Mouse (Mus musculus) lung, embryonic 14.5 days (tissue): ENCODE results near the gene Emc3. TPM values are rescaled to one million over a fixed set of nuclear protein-coding genes. Genes with fewer than 3 reads are reported as not detected.

ENCODE experiments used
- ATAC-seq: fragments of 200-750 bp; cut with Nextera tagmentation; 2 replicates; pipeline ENCODE4 v1.8.0; 2017; ENCODE audit warnings: mild to moderate bottlenecking, moderate TSS enrichment, moderate library complexity; ENCODE audit not compliant: insufficient read depth
- DNase-seq: peaks from one replicate; pipeline ENCODE4 v3.0.0-alpha.2; 2015
- H3K27ac ChIP-seq: fragments of 300-500 bp; sonication (generic); 2 replicates; pipeline ENCODE4 v1.5.1; 2014; ENCODE audit warnings: low read depth, mild to moderate bottlenecking, moderate library complexity
- H3K27me3 ChIP-seq: fragments of 300-500 bp; sonication (generic); 2 replicates; pipeline ENCODE4 v1.6.1; 2014; ENCODE audit warnings: low read length, control low read depth; ENCODE audit not compliant: insufficient read depth
- H3K36me3 ChIP-seq: fragments of 300-500 bp; sonication (generic); 2 replicates; pipeline ENCODE4 v1.6.1; 2014; ENCODE audit warnings: control low read depth; ENCODE audit not compliant: insufficient read depth
- H3K4me1 ChIP-seq: fragments of 300-500 bp; sonication (generic); 2 replicates; pipeline ENCODE4 v1.6.1; 2014; ENCODE audit warnings: antibody characterized with exemption, control low read depth; ENCODE audit not compliant: insufficient read depth
- H3K4me2 ChIP-seq: fragments of 300-500 bp; sonication (generic); 2 replicates; pipeline ENCODE4 v1.6.1; 2014; ENCODE audit warnings: mild to moderate bottlenecking
- H3K4me3 ChIP-seq: fragments of 300-500 bp; sonication (generic); 2 replicates; pipeline ENCODE4 v1.5.1; 2014; ENCODE audit warnings: low read depth, low read length
- H3K9ac ChIP-seq: fragments of 300-500 bp; sonication (generic); 2 replicates; pipeline ENCODE4 v1.6.1; 2014
- H3K9me3 ChIP-seq: fragments of 300-500 bp; sonication (generic); 2 replicates; pipeline ENCODE4 v1.6.1; 2016; ENCODE audit warnings: low read depth, low read length, control low read depth
- CTCF ChIP-seq: IDR thresholded peaks from 2 replicates; pipeline ENCODE4 v1.5.1; 2016; ENCODE audit warnings: antibody characterized with exemption, low read depth
- WGBS: fragments of 180-500 bp; shearing (Covaris S2); extraction: QIAGEN DNeasy Blood & Tissue Kit; methylation state at CpG from one replicate; pipeline ENCODE4 v1.1.7; 2014; 5-methylcytosine and 5-hydroxymethylcytosine counted together
- polyA plus RNA-seq: library from polyadenylated mRNA; unstranded; fragments of >200 nt; fragmentation: Nextera tagmentation; extraction: Ambion mirVana; gene quantifications from 2 replicates; pipeline ENCODE4 v1.2.1, GENCODE M21; 2014

Emc3 gene
- polyA plus RNA-seq, 1 experiment from 2014 or later = 92.8 TPM

DNA sequence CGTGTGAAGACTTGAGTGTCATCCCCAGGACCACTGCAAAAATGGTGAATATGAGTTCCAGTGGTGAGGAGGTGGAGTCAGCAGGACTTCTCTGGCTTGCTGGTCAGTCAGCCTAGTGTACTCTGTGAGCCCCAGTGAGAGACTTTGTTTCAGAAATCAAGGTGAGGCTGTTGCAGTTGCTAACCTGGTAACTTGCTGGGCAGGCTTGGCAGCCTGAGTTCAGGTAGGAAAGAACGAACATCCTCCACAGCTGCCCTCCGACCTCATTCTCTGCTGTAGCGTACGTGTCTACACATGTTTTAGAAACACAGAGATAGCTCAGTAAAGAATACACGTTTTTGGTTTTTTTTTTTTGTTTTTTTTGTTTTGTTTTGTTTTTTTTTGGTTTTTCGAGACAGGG lies 3.4 kb upstream of the Emc3 start:
- WGBS = 83% methylated on average over 7 of the region's 7 CpGs

DNA sequence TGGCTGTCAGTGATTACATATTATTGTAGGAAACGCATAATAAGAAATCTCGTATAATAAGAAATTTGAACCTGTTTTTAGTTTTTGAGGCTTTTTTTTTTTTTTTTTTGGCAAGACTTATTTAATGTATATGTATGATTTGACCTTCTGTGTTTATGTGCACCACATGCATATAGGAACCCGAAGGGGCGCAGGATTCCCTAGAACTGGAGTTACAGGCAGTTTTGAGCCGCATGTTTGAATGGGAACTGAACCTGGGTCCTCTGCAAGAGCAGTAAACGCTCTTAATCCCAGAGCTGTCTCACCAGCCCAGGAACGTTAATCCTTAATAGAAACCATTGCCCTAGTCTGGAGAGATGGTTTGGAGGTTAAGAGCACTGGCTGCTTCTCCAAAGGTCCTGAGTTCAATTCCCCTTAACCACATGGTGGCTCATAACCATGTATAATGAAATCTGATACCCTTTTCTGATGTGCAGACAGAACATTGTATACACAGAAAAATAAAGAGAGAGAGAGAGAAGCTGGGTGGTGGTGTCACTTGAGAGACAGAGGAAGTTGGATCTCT lies 470 bp upstream of the Emc3 start:
- WGBS = 8% methylated on average over 7 of the region's 7 CpGs
- ATAC-seq = no peak
- 0 out of 2 replicates have a peak overlapping the region, but pooled peaks have one; percentile 69 for H3K27ac ChIP-seq

More for the DNA sequence above, 3.4 kb upstream of the Emc3 start:
- H3K27ac ChIP-seq = no peak overlapping the region
- ATAC-seq = no peak
- peaks cover 25% of the 10 kb centered on the region for H3K36me3 ChIP-seq
- no peaks in the 10 kb centered on the region for H3K9me3 ChIP-seq
- no peak overlapping the region for H3K4me3 ChIP-seq
- no peak overlapping the region for H3K4me2 ChIP-seq
- no peaks in the 10 kb centered on the region; the same call in 1 of the 2 replicates for H3K4me1 ChIP-seq
- DNase-seq = no peak
- no peaks in the 10 kb centered on the region for H3K27me3 ChIP-seq
- no peak overlapping the region for H3K9ac ChIP-seq
- no peak for TF ChIP-seq CTCF

GRCm38 (mm10) chr6:113523420-113523819 lies 8.0 kb downstream of the Emc3 start:
- DNase-seq = no peak
- H3K27me3 ChIP-seq = no peaks in the 10 kb centered on the region
- peaks cover 42% of the 10 kb centered on the region for H3K36me3 ChIP-seq
- TF ChIP-seq CTCF = no peak
- WGBS = 83% methylated on average over 8 of the region's 8 CpGs
- H3K4me1 ChIP-seq = no peaks in the 10 kb centered on the region
- no peak for ATAC-seq
- H3K9ac ChIP-seq = no peak overlapping the region
- no peak overlapping the region for H3K27ac ChIP-seq
- H3K4me3 ChIP-seq = no peak overlapping the region
- no peaks in the 10 kb centered on the region for H3K9me3 ChIP-seq
- no peak overlapping the region for H3K4me2 ChIP-seq

More for the DNA sequence above, 470 bp upstream of the Emc3 start:
- DNase-seq = peak; percentile 14
- Histone ChIP-seq H3K36me3 (peaks cover 17% of the 10 kb centered on the region), H3K9ac (peak overlapping the region; percentile 85), H3K4me1 (no peaks in the 10 kb centered on the region; the same call in 1 of the 2 replicates), H3K4me2 (peak overlapping the region; percentile 89), H3K4me3 (peak overlapping the region; percentile 91), H3K9me3 (no peaks in the 10 kb centered on the region), H3K27me3 (no peaks in the 10 kb centered on the region)
- no peak for TF ChIP-seq CTCF

- Histone ChIP-seq H3K4me2 (no peak overlapping the region), H3K36me3 (peaks cover 53% of the 10 kb centered on the region), H3K9me3 (no peaks in the 10 kb centered on the region), H3K4me1 (no peaks in the 10 kb centered on the region), H3K27me3 (no peaks in the 10 kb centered on the region), H3K9ac (no peak overlapping the region), H3K4me3 (no peak overlapping the region), H3K27ac (no peak overlapping the region)
- WGBS = 69% methylated on average over 1 of the region's 1 CpGs
- DNase-seq (no peak), ATAC-seq (no peak)
- no peak for TF ChIP-seq CTCF
Observed at GRCm38 (mm10) chr6:113522310-113522709, 9.1 kb downstream of the Emc3 start.

DNA sequence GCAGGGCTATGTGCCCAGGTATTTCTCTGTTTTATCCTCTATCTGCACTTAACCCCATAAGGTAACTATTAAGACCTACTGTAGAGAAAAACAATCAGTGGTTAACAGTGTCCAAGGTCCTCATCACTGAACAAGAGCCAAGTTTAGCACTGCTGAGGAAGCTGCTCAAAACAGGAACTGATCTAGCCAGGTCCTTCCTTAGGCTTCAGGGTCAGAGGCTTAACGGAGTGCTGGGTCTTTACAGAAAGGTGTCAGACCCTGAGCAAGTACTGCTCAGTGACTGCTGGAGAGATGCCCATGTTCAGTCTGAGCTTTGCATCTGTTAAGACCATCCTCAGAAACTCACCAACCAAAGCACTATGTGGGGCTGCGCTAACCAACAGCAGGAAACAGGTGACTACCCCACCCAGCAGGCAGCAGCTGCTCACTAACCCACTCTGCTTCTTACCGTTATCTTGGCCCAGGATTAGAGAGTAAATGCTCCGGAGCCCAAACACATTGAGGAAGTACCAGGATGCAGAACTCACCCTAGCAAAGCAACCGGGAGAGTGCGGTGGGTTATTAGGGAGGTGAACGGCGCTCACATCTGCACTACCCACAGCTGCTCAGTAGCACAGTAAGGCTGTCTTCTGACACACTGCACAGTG lies 13.9 kb downstream of the Emc3 start:
- H3K4me2 ChIP-seq = no peak overlapping the region
- no peak for TF ChIP-seq CTCF
- H3K4me1 ChIP-seq = no peaks in the 10 kb centered on the region
- H3K27ac ChIP-seq = no peak overlapping the region
- no peak overlapping the region for H3K4me3 ChIP-seq
- ATAC-seq = no peak
- H3K36me3 ChIP-seq = peaks cover 92% of the 10 kb centered on the region
- H3K9ac ChIP-seq = no peak overlapping the region
- WGBS = 89% methylated on average over 8 of the region's 8 CpGs
- no peak for DNase-seq
- H3K9me3 ChIP-seq = no peaks in the 10 kb centered on the region
- no peaks in the 10 kb centered on the region for H3K27me3 ChIP-seq

DNA sequence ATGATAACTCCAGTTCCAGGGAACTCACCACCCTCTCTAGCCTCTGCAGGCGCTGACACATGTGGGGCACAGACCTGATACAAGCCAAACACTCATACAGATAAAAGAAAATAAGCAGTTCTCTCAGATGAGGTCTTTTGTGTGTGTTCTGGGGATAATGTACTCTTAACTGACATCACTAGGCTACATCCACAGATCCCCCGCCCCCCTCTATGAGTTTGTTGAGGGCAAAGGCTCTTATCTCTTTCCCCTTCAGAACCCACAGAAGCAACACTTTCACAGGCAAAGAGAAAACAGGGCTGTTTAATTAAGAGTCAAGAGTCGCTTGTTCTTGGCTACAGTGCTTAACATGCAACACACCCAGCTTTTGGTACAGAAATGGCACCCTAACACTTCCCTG lies 16.9 kb downstream of the Emc3 start:
- Histone ChIP-seq H3K27ac (no peak overlapping the region), H3K36me3 (peaks cover 63% of the 10 kb centered on the region), H3K4me3 (no peak overlapping the region), H3K4me1 (no peaks in the 10 kb centered on the region), H3K27me3 (no peaks in the 10 kb centered on the region), H3K9me3 (no peaks in the 10 kb centered on the region), H3K9ac (no peak overlapping the region), H3K4me2 (no peak overlapping the region)
- ATAC-seq (no peak), DNase-seq (no peak)
- TF ChIP-seq CTCF = no peak
- WGBS = 91% methylated on average over 3 of the region's 3 CpGs

DNA sequence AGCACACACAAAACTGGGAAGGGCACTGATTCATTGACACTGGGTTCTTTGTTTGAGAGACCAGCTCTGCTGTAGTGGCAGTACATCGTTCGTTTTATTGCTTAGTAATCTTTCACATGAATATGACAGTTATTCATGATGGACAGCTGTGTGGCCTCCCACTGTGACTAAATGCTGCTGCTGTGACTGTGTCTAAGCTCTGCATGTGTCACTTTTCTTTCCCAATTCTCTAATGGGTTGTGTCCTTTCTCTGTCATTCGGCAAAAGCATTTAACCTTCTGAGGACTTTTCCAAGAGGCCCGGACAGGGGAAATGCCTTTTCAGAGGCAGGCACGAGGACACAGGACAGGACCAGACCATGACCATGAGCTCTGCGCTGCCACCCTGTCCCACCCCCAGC lies 17.5 kb downstream of the Emc3 start:
- Histone ChIP-seq H3K4me3 (no peak overlapping the region), H3K4me2 (no peak overlapping the region), H3K27ac (no peak overlapping the region), H3K9ac (no peak overlapping the region), H3K4me1 (no peaks in the 10 kb centered on the region), H3K27me3 (no peaks in the 10 kb centered on the region), H3K9me3 (no peaks in the 10 kb centered on the region), H3K36me3 (peaks cover 56% of the 10 kb centered on the region)
- 89% methylated on average over 6 of the region's 6 CpGs for WGBS
- no peak for ATAC-seq
- no peak for DNase-seq
- no peak for TF ChIP-seq CTCF

- TF ChIP-seq CTCF = no peak
- no peak for ATAC-seq
- 48% methylated on average over 5 of the region's 5 CpGs for WGBS
- H3K9me3 ChIP-seq = no peaks in the 10 kb centered on the region
- no peak overlapping the region for H3K4me2 ChIP-seq
- no peak overlapping the region for H3K27ac ChIP-seq
- no peak overlapping the region for H3K4me3 ChIP-seq
- no peaks in the 10 kb centered on the region for H3K4me1 ChIP-seq
- H3K9ac ChIP-seq = no peak overlapping the region
- DNase-seq = no peak
- peaks cover 6% of the 10 kb centered on the region for H3K36me3 ChIP-seq
- no peaks in the 10 kb centered on the region for H3K27me3 ChIP-seq
Observed at GRCm38 (mm10) chr6:113508947-113509280, 22.5 kb downstream of the Emc3 start.
